Mouse (Mus musculus) regulatory T cell (primary cell): Measurements from ENCODE around the gene Gfap.

Experiments
- in situ Hi-C: fragments of 300-600 bp; cut with MboI, MseI; formaldehyde crosslinking; loops from one replicate; pipeline ENCODE4 v1.15.1; 2025; ENCODE audit warnings: high pct_unique_total_duplicates

Gfap gene

GRCm38 (mm10) chr11:102838126-102838525 is 62.6 kb downstream of the Gfap start:
- in situ Hi-C loops, result loop anchor here (10.0 kb wide), 1 partner anchor 1647 kb away; no protein-coding TSS in a partner anchor

- in situ Hi-C loops, result loop anchor here (10.0 kb wide), 1 partner anchor 1647 kb away; no protein-coding TSS in a partner anchor
Observed at GRCm38 (mm10) chr11:102837385-102837784, 63.3 kb downstream of the Gfap start.
